Comparison of ENCODE assay signal across 16 mouse cellular contexts in genomic region chr5:139718949-139719348, GRCm38 (mm10). TPM values are rescaled to one million over a fixed set of nuclear protein-coding genes. Genes with fewer than 3 reads are reported as not detected.
DNase-seq lines count a peak whose midpoint lies in the region; ATAC-seq and TF ChIP-seq lines count a peak whose summit lies in the region.
"Had no signal": no experiment of that assay in that cellular context is flagged by ENCODE, and none has a peak within 500 bp of the region (broad histone marks: within the 10 kb centered on the region; RNA-seq: fewer than 3 reads in every experiment).

No protein-coding gene starts in this region.

- H3K27ac ChIP-seq in forebrain, embryonic 13.5 days: no peak overlapping the region
- no peak overlapping the region for H3K27ac ChIP-seq in forebrain, embryonic 14.5 days (ENCODE audit: low read depth, low read length)
- peak overlapping the region; percentile 55; the same call in 1 of the 2 replicates for H3K27ac ChIP-seq in midbrain, embryonic 10.5 days (replicated peaks)
- H3K27ac ChIP-seq in midbrain, embryonic 14.5 days (replicated peaks; ENCODE audit: low read depth, low read length): no peak overlapping the region
- no peak overlapping the region for H3K27ac ChIP-seq in hindbrain, embryonic 15.5 days (replicated peaks)
- H3K27ac ChIP-seq in midbrain, embryonic 16.5 days (ENCODE audit: low read length): no peak overlapping the region
- no peak overlapping the region for H3K27ac ChIP-seq in kidney, adult 2 months (ENCODE audit: insufficient read depth, low read depth, low read length)
- H3K27ac ChIP-seq: embryonic facial prominence, embryonic 12.5 days; gastrocnemius, adult 2 months; liver, embryonic 14.5 days had no signal

- WGBS in forebrain, embryonic 13.5 days: 82% methylated on average over 7 of the region's 7 CpGs
- 81% methylated on average over 7 of the region's 7 CpGs for WGBS in forebrain, embryonic 14.5 days
- WGBS in midbrain, embryonic 10.5 days: 77% methylated on average over 7 of the region's 7 CpGs
- WGBS in midbrain, embryonic 14.5 days: 63% methylated on average over 7 of the region's 7 CpGs
- 52% methylated on average over 7 of the region's 7 CpGs for WGBS in hindbrain, embryonic 15.5 days
- 74% methylated on average over 6 of the region's 7 CpGs for whole genome bisulfite sequencing in midbrain, embryonic 16.5 days
- WGBS in kidney, adult 2 months: 81% methylated on average over 7 of the region's 7 CpGs

- no peaks in the 10 kb centered on the region for H3K36me3 ChIP-seq in forebrain, embryonic 13.5 days (ENCODE audit: poor library complexity, severe bottlenecking)
- H3K36me3 ChIP-seq in forebrain, embryonic 14.5 days (ENCODE audit: control insufficient read depth, insufficient read depth, low read length): no peaks in the 10 kb centered on the region
- H3K36me3 ChIP-seq in midbrain, embryonic 10.5 days: no peaks in the 10 kb centered on the region
- no peaks in the 10 kb centered on the region for H3K36me3 ChIP-seq in midbrain, embryonic 14.5 days (ENCODE audit: control insufficient read depth, insufficient read depth, low read length)
- H3K36me3 ChIP-seq in hindbrain, embryonic 15.5 days: peaks cover 6% of the 10 kb centered on the region; the same call in 1 of the 2 replicates
- H3K36me3 ChIP-seq in midbrain, embryonic 16.5 days (ENCODE audit: control insufficient read depth, insufficient read depth, low read length): peaks cover 8% of the 10 kb centered on the region
- H3K36me3 ChIP-seq in kidney, adult 2 months (ENCODE audit: control insufficient read depth, insufficient read depth, low read length): no peaks in the 10 kb centered on the region

- DNase-seq in forebrain, embryonic 14.5 days (ENCODE audit: low spot score): no peak
- no peak for DNase-seq in midbrain, embryonic 10.5 days (ENCODE audit: low spot score)
- no peak for DNase-seq in midbrain, embryonic 14.5 days
- no peak for DNase-seq in left cerebral cortex, adult 8-10 months (ENCODE audit: low spot score in 2 of 2)
- no peak for DNase-seq in kidney, adult 2 months
- DNase-seq: cerebellum, postnatal 25 days; gastrocnemius, adult 2 months; layer of hippocampus, adult 9-11 months; right cerebral cortex, adult 18-20 months had no signal

- H3K9me3 ChIP-seq in forebrain, embryonic 13.5 days (replicated peaks): no peaks in the 10 kb centered on the region
- no peaks in the 10 kb centered on the region for H3K9me3 ChIP-seq in forebrain, embryonic 14.5 days (replicated peaks; ENCODE audit: control insufficient read depth, low read length)
- no peaks in the 10 kb centered on the region for H3K9me3 ChIP-seq in midbrain, embryonic 10.5 days (replicated peaks)
- H3K9me3 ChIP-seq in midbrain, embryonic 14.5 days (ENCODE audit: control insufficient read depth, low read length): no peaks in the 10 kb centered on the region
- H3K9me3 ChIP-seq in hindbrain, embryonic 15.5 days: no peaks in the 10 kb centered on the region
- no peaks in the 10 kb centered on the region for H3K9me3 ChIP-seq in midbrain, embryonic 16.5 days (replicated peaks; ENCODE audit: control insufficient read depth, low read length, poor library complexity, severe bottlenecking)
- H3K9me3 ChIP-seq: embryonic facial prominence, embryonic 12.5 days had no signal

- H3K4me3 ChIP-seq in forebrain, embryonic 13.5 days: no peak overlapping the region
- H3K4me3 ChIP-seq in forebrain, embryonic 14.5 days (ENCODE audit: low read depth, low read length): no peak overlapping the region
- no peak overlapping the region for H3K4me3 ChIP-seq in midbrain, embryonic 10.5 days
- no peak overlapping the region for H3K4me3 ChIP-seq in midbrain, embryonic 14.5 days (replicated peaks; ENCODE audit: low read depth, low read length)
- no peak overlapping the region for H3K4me3 ChIP-seq in hindbrain, embryonic 15.5 days
- no peak overlapping the region for H3K4me3 ChIP-seq in midbrain, embryonic 16.5 days (ENCODE audit: low read depth, low read length)
- no peak overlapping the region for H3K4me3 ChIP-seq in kidney, adult 2 months (ENCODE audit: insufficient read depth, low read depth, low read length)
- H3K4me3 ChIP-seq: embryonic facial prominence, embryonic 12.5 days; gastrocnemius, adult 2 months had no signal

- peaks cover 7% of the 10 kb centered on the region; the same call in 1 of the 2 replicates for H3K4me1 ChIP-seq in forebrain, embryonic 13.5 days
- no peaks in the 10 kb centered on the region for H3K4me1 ChIP-seq in forebrain, embryonic 14.5 days (ENCODE audit: control insufficient read depth, insufficient read depth, low read length)
- H3K4me1 ChIP-seq in midbrain, embryonic 10.5 days: peaks cover 22% of the 10 kb centered on the region
- 0 out of 2 replicates have a peak, but pooled peaks cover 8% of the 10 kb centered on the region for H3K4me1 ChIP-seq in midbrain, embryonic 14.5 days (ENCODE audit: control insufficient read depth, insufficient read depth, low read length)
- 0 out of 2 replicates have a peak, but pooled peaks cover 4% of the 10 kb centered on the region for H3K4me1 ChIP-seq in hindbrain, embryonic 15.5 days (replicated peaks)
- H3K4me1 ChIP-seq in midbrain, embryonic 16.5 days (ENCODE audit: control insufficient read depth, insufficient read depth, low read length): peaks cover 3% of the 10 kb centered on the region; the same call in 1 of the 2 replicates
- H3K4me1 ChIP-seq in kidney, adult 2 months (ENCODE audit: control insufficient read depth, insufficient read depth, low read length): peaks cover 6% of the 10 kb centered on the region; the same call in 1 of the 2 replicates
- H3K4me1 ChIP-seq: embryonic facial prominence, embryonic 12.5 days had no signal

- H3K27me3 ChIP-seq in forebrain, embryonic 13.5 days: no peaks in the 10 kb centered on the region
- H3K27me3 ChIP-seq in forebrain, embryonic 14.5 days (replicated peaks; ENCODE audit: control insufficient read depth, insufficient read depth, low read length): no peaks in the 10 kb centered on the region
- H3K27me3 ChIP-seq in midbrain, embryonic 10.5 days (ENCODE audit: low read depth, poor library complexity, severe bottlenecking): no peaks in the 10 kb centered on the region
- H3K27me3 ChIP-seq in midbrain, embryonic 14.5 days (ENCODE audit: control insufficient read depth, insufficient read depth, low read length): no peaks in the 10 kb centered on the region
- H3K27me3 ChIP-seq in hindbrain, embryonic 15.5 days: no peaks in the 10 kb centered on the region
- H3K27me3 ChIP-seq in midbrain, embryonic 16.5 days (ENCODE audit: control insufficient read depth, insufficient read depth, low read depth, low read length): no peaks in the 10 kb centered on the region
- H3K27me3 ChIP-seq in kidney, adult 2 months (replicated peaks; ENCODE audit: control insufficient read depth, insufficient read depth, low read length): no peaks in the 10 kb centered on the region
- H3K27me3 ChIP-seq: embryonic facial prominence, embryonic 12.5 days had no signal

- TF ChIP-seq POLR2A in kidney, adult 2 months (IDR thresholded peaks at IDR 0.05; ENCODE audit: low read depth, low read length): no peak

- ATAC-seq in forebrain, embryonic 13.5 days: 0 out of 2 replicates have a peak, but pooled peaks have one; percentile 38
- ATAC-seq in forebrain, embryonic 14.5 days: no peak
- ATAC-seq in midbrain, embryonic 14.5 days (ENCODE audit: low FRiP score, low TSS enrichment): no peak
- ATAC-seq in hindbrain, embryonic 15.5 days (ENCODE audit: low FRiP score, low read depth): peak; percentile 44; the same call in 1 of the 2 replicates
- peak; percentile 69 for ATAC-seq in midbrain, embryonic 16.5 days
- ATAC-seq: activated CD4-positive, CD25-positive, alpha-beta regulatory T cell, adult 4 months; intestine, embryonic 16.5 days had no signal

- no peak overlapping the region for H3K9ac ChIP-seq in forebrain, embryonic 13.5 days
- H3K9ac ChIP-seq in forebrain, embryonic 14.5 days (ENCODE audit: low read length): no peak overlapping the region
- no peak overlapping the region for H3K9ac ChIP-seq in midbrain, embryonic 14.5 days (replicated peaks; ENCODE audit: low read length)
- no peak overlapping the region for H3K9ac ChIP-seq in hindbrain, embryonic 15.5 days
- no peak overlapping the region for H3K9ac ChIP-seq in midbrain, embryonic 16.5 days (ENCODE audit: low read depth, low read length)
- H3K9ac ChIP-seq: embryonic facial prominence, embryonic 12.5 days; liver, embryonic 14.5 days had no signal

- H3K4me2 ChIP-seq in forebrain, embryonic 13.5 days: no peak overlapping the region
- H3K4me2 ChIP-seq in forebrain, embryonic 14.5 days (ENCODE audit: low read length): no peak overlapping the region
- H3K4me2 ChIP-seq in midbrain, embryonic 14.5 days (ENCODE audit: low read length): no peak overlapping the region
- H3K4me2 ChIP-seq in hindbrain, embryonic 15.5 days: no peak overlapping the region
- H3K4me2 ChIP-seq in midbrain, embryonic 16.5 days (ENCODE audit: low read length): no peak overlapping the region
- H3K4me2 ChIP-seq: embryonic facial prominence, embryonic 12.5 days had no signal

- no peak for TF ChIP-seq CTCF in kidney, adult 2 months (conservative IDR thresholded peaks at IDR 0.05; ENCODE audit: insufficient read depth, insufficient read length, low read depth, low read length)

RNA-seq across cellular contexts. Expression of gene Micall2, which starts 17.2 kb away (rescaled TPM):
- polyA plus RNA-seq in forebrain, embryonic 13.5 days (2015; fragmentation: Nextera tagmentation; extraction: Ambion mirVana): 3.2 and 4.5 TPM in 2 replicates
- 3.4 and 4.8 TPM in 2 replicates for polyA plus RNA-seq in forebrain, embryonic 14.5 days (2014; fragmentation: Nextera tagmentation; extraction: Ambion mirVana)
- polyA plus RNA-seq in midbrain, embryonic 10.5 days (2016; fragmentation: Nextera tagmentation; extraction: Ambion mirVana): 5.7 and 7.8 TPM in 2 replicates
- 12.7 and 13.4 TPM in 2 replicates for polyA plus RNA-seq in midbrain, embryonic 14.5 days (2014; fragmentation: Nextera tagmentation; extraction: Ambion mirVana)
- 10.1 and 12.2 TPM in 2 replicates for polyA plus RNA-seq in hindbrain, embryonic 15.5 days (2015; fragmentation: Nextera tagmentation; extraction: Ambion mirVana)
- 14.7 and 15.2 TPM in 2 replicates for polyA plus RNA-seq in midbrain, embryonic 16.5 days (2015; fragmentation: Nextera tagmentation; extraction: Ambion mirVana)
- total RNA-seq in left cerebral cortex, adult 8-10 months (2022): 1 to 10 TPM; 2.4 to 3.3 (median 2.7) TPM
- 3.3 and 3.4 TPM in 2 replicates for polyA plus RNA-seq in kidney, adult 2 months (2012; rRNA removed)
- polyA plus RNA-seq: activated CD4-positive, CD25-positive, alpha-beta regulatory T cell, adult 4 months had no signal

RNA-seq across cellular contexts. Expression of gene Ints1, which starts 56.5 kb away (rescaled TPM):
- 23.5 and 27.6 TPM in 2 replicates for polyA plus RNA-seq in forebrain, embryonic 13.5 days (2015; fragmentation: Nextera tagmentation; extraction: Ambion mirVana)
- polyA plus RNA-seq in forebrain, embryonic 14.5 days (2014; fragmentation: Nextera tagmentation; extraction: Ambion mirVana): 31.8 and 33.2 TPM in 2 replicates
- 33.4 and 34.7 TPM in 2 replicates for polyA plus RNA-seq in midbrain, embryonic 10.5 days (2016; fragmentation: Nextera tagmentation; extraction: Ambion mirVana)
- 39.0 and 44.7 TPM in 2 replicates for polyA plus RNA-seq in midbrain, embryonic 14.5 days (2014; fragmentation: Nextera tagmentation; extraction: Ambion mirVana)
- 30.0 and 30.3 TPM in 2 replicates for polyA plus RNA-seq in hindbrain, embryonic 15.5 days (2015; fragmentation: Nextera tagmentation; extraction: Ambion mirVana)
- polyA plus RNA-seq in midbrain, embryonic 16.5 days (2015; fragmentation: Nextera tagmentation; extraction: Ambion mirVana): 33.2 TPM in 2 replicates
- 100 to 1,000 TPM in 2 of 4 experiments, 10 to 100 TPM in 2; 97.1 to 104 (median 99.7) TPM for total RNA-seq in left cerebral cortex, adult 8-10 months (2022)
- 40.1 and 42.2 TPM in 2 replicates for polyA plus RNA-seq in kidney, adult 2 months (2012; rRNA removed)

Comparison
In these comparisons a context has a peak if more than half of its experiments do, and no peak if none do; other contexts are left out.
1. ATAC-seq: peak in forebrain, embryonic 13.5 days (single experiment), hindbrain, embryonic 15.5 days (single experiment) and midbrain, embryonic 16.5 days (single experiment); none in forebrain, embryonic 14.5 days (single experiment) and midbrain, embryonic 14.5 days (single experiment).